Mouse (Mus musculus): ENCODE data around the gene Dr1. TPM values are rescaled to one million over a fixed set of nuclear protein-coding genes. Genes with fewer than 3 reads are reported as not detected.
"Not testable (repeated sequence)": the region's sequence is repeated elsewhere in the genome, so short reads cannot be mapped to it uniquely, and the experiment has no call there.

Dr1 gene
- 10 to 100 TPM; 15.2 to 18.5 (median 16.9) TPM for total RNA-seq (2022)

GRCm38 (mm10) chr5:108268127-108269062, at the start of gene Dr1:
TSS of gene Dr1 (plus strand) at chr5:108268897.
- DNase-seq (ENCODE audit: low spot score in 2 of 2) = peak; percentile 68 to 76

DNA sequence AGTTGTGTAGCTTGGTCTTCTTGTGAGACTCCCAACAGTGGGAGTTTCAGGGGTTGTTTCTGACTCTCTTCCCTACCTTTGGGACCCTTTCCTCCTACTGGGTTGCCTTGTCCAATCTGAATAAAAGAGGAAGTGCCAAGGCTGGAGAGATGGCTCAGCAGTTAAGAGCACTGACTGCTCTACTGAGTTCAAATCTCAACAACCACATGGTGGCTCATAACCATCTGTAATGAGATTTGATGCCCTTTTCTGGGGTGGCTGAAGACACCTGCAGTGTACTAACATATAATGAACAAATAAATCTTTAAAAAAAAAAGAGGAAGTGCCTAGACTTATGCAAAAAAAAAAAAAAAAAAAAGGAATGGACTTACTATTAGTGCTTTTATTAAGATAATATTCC, 44.6 kb upstream of the Dr1 start:
- DNase-seq (ENCODE audit: low spot score in 2 of 2) = no peak

DNA sequence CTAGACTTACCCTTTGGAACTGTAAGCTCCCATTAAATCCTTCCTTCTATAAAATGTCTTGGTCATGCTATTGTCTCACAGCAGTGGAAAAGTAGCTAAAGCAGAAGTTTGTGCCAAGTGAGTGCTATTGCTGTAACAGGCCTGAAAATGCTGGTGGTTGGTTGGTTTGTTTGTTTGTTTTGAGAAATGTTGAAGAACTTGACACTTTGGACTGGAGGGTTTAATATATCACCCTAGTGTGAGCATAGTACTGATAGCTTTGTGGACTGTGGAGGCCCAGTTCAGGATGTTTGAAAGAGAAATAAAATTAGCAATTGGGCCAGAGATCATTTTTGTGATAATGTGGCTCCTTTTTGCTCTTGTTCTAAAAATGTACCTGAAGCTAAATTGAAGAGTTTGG, 42.5 kb upstream of the Dr1 start:
- DNase-seq (ENCODE audit: low spot score in 2 of 2) = no peak

- no peak for DNase-seq (ENCODE audit: low spot score in 2 of 2)
Observed at GRCm38 (mm10) chr5:108246314-108246765, 22.4 kb upstream of the Dr1 start.

DNA sequence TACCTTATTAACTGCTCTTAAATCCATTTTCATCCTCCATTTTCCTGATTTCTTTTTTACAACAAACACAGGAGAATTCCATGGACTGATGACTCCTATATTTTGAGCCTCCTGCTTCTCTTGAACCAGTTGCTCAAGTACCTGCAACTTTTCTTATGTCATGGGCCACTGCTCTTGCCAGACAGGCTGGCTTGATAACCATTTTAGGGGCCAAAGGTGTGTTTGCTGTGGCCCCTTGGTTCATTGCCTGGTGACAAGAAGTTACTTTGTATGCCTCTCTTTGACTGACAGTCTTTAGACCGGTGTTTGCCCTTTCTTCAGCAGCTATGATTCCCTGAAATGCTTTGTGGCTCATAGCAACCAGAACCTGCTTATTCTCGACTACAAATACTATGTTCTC, 18.7 kb upstream of the Dr1 start:
- no peak for DNase-seq (ENCODE audit: low spot score in 2 of 2)

DNA sequence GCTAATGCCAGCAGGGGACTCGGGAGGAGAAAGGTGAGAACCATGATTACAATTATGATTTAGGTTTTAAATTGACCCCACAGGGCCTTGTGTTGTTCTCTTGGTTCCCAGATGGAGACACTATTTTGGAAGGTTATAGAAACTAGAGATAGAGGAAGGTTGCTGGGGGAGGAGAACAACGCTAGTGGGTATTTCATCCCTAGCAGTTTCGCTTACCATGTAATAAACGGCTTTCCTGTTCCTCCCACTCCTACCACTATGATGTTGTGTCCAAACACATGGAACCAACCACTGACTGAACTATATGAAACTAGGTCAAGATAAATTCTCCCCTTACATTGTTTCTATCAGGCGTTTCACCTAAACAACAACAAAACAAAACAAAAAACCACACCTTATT, 13.4 kb upstream of the Dr1 start:
- DNase-seq (ENCODE audit: low spot score in 2 of 2) = no peak

- DNase-seq (ENCODE audit: low spot score in 2 of 2) = no peak
Observed at GRCm38 (mm10) chr5:108262722-108263121, 6.0 kb upstream of the Dr1 start.

- DNase-seq (ENCODE audit: low spot score in 2 of 2) = not testable (repeated sequence)
Observed at GRCm38 (mm10) chr5:108263785-108264184, 4.9 kb upstream of the Dr1 start.

DNA sequence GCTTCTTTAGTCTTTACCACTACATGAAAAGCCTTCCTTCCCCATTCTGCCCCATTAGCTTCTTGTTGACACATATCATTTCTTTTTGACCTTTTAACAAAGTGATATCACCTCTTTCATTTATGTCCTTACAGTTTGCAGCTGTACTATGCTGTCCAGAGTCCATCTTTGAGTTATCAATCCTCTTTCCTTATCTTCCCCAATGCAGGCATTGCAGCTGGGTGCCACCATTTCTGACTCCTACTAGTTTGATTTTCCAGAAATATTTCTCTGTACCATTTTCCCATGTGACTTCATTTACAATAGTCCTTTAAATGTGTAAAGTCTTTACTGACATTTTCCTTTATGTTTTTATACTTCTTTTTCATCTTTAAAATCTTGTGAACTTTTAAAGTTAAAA, 1.7 kb upstream of the Dr1 start:
- DNase-seq (ENCODE audit: low spot score in 2 of 2) = no peak

GRCm38 (mm10) chr5:108269063-108269810, 540 bp downstream of the Dr1 start:
- no peak for DNase-seq (ENCODE audit: low spot score in 2 of 2)

DNA sequence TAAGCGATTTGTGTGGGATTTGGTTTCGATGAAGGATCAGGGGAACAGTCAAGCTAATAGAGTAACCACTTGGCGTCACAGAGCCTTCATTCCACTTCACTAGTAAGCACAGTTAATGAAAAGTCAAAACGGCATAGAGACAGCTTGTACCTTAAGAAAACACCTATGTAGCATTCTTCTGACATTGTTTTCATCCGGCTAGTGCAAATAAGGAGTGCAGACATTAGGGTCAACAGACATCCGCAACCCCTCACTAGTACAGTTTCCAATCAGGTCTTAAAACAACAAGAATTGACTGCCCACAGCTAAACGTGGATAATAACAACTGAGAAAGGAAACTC, 1.1 kb downstream of the Dr1 start:
- DNase-seq (ENCODE audit: low spot score in 2 of 2) = no peak

- DNase-seq (ENCODE audit: low spot score in 2 of 2) = no peak
Observed at GRCm38 (mm10) chr5:108270415-108270814, 1.7 kb downstream of the Dr1 start.

- not testable (repeated sequence) for DNase-seq (ENCODE audit: low spot score in 2 of 2)
Observed at GRCm38 (mm10) chr5:108271345-108271744, 2.6 kb downstream of the Dr1 start.

- no peak for DNase-seq (ENCODE audit: low spot score in 2 of 2)
Observed at GRCm38 (mm10) chr5:108286957-108287356, 18.3 kb downstream of the Dr1 start.

DNA sequence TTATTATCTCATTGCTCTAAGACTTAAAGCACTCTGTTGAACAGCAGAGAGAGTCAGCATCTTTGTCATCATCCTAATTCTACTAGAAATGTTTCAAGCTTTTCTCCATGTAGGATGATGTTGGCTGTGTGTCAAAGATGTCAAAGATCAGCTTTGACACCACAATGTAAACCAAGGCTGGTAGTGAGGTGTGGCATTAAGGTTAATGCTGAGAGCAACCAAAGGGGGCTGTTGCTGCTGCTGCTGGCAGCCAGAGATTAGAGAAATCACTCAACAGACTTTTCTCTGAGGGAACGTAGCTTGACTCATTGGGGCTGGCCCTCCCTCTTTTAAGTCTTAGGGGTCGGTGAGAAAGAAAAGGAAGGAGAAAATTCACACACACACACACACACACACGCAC, 32.9 kb downstream of the Dr1 start:
- DNase-seq (ENCODE audit: low spot score in 2 of 2) = no peak

DNA sequence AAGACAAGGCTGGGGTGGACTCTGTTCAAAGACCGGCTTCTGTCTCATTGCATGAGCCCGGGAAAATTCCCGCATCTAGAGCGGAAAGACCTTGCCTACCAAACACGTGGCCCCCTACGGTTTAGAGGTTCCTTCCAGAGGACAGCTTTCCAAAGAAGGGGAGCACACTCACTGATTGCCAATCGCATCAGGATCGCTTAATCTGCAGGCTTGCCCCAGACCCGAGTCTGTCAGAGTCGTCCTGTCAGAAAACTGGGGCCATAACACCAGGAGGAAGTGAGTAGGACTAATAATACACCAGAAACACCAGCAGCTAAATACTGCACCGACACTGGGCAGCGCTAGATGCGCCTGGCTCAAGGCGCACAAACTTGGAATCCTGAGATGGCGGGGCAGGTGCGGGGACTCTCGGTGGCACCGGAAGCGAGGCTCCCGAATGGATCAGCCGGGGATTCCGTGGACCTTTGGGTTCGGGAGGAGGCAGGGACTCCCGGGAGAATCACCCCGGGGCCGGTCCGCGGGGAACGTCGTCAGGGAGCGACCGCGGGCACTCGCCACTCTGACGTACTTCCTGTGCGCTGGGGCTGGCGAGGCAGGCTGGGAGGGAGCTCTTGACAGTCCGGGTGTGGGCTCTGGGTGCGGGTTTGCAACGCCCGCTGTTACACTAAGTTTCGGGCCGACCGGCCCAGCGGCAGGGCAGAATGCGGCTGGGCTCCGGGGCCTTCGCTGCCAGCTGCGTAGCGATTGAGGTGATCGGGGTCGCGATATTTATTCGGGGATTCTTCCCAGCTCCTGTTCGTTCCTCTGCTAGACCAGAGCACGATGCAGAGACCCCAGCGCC, 43.7 kb downstream of the Dr1 start, which contains the start of gene Pigg:
Gene Pigg, plus strand, starts transcription at position 386 of the 841 bp plus-strand sequence.
- peak; percentile 79 to 81 for DNase-seq (ENCODE audit: low spot score in 2 of 2)

- no peak for DNase-seq (ENCODE audit: low spot score in 2 of 2)
Observed at GRCm38 (mm10) chr5:108313065-108313860, 44.6 kb downstream of the Dr1 start.

Data from gastrocnemius, adult 8-10 months (tissue).